Mouse (Mus musculus): Measurements from ENCODE around the gene Nsrp1.

- peak; percentile 96 for TF ChIP-seq CTCF (IDR thresholded peaks at IDR 0.05)
- no peak for TF ChIP-seq EP300 (IDR thresholded peaks at IDR 0.05)
Observed at GRCm38 (mm10) chr11:77100137-77100937, 22.1 kb upstream of the Nsrp1 start.
